ENCODE assay signal across 1 mouse cellular context in genomic region chr13:112251433-112251832, GRCm38 (mm10).
TF ChIP-seq lines count a peak whose summit lies in the region.

No protein-coding gene starts in this region.

TF ChIP-seq in CH12.LX, 34 proteins besides CTCF, POLR2A, EP300 and RAD21 (continued from another document):
- TF ChIP-seq MAX (IDR thresholded peaks at IDR 0.05; ENCODE audit: low read length): no peak
